Mouse (Mus musculus) gastrocnemius, adult 18-20 months (tissue): Measurements from ENCODE around the gene Olfr1022. TPM values are rescaled to one million over a fixed set of nuclear protein-coding genes. Genes with fewer than 3 reads are reported as not detected.

Experiments
- DNase-seq: peaks from one replicate; pipeline ENCODE4 v3.0.0; 2021; ENCODE audit warnings: low spot score
- long read RNA-seq, 2 experiments: library from polyadenylated mRNA; stranded (forward); transcript quantifications; one replicate each; pipeline ENCODE4 v2.0.0; 2021
- total RNA-seq, 2 experiments: library from RNA; stranded (reverse); gene quantifications; 2 replicates each; pipeline ENCODE4 v1.2.3; 2021

The Olfr1022 gene
- total RNA-seq = not detected
- long read RNA-seq, experiment 1 = 0 reads
- long read RNA-seq, experiment 2 = 0 reads

GRCm38 (mm10) chr2:85868294-85868693, at the start of gene Olfr1022:
TSS of gene Olfr1022 (plus strand) at chr2:85868594.
- DNase-seq = no peak

GRCm38 (mm10) chr2:85845383-85845782, 23.0 kb upstream of the Olfr1022 start, which contains the start of gene Olfr1019:
TSS of gene Olfr1019 (minus strand) at chr2:85845483.
- DNase-seq = no peak

- DNase-seq = no peak
These were observed 21.7 kb upstream of the Olfr1022 start, which contains the start of gene Olfr1020 for GRCm38 (mm10) chr2:85846730-85847129. TSS of gene Olfr1020 (plus strand) at chr2:85847030.

- DNase-seq = no peak
These were observed 16.9 kb downstream of the Olfr1022 start, which contains the start of gene Olfr1023 for GRCm38 (mm10) chr2:85885340-85885739. TSS of gene Olfr1023 (plus strand) at chr2:85885640.

- no peak for DNase-seq
These were observed 36.6 kb downstream of the Olfr1022 start, which contains the start of gene Olfr1024 for GRCm38 (mm10) chr2:85904952-85905351. TSS of gene Olfr1024 (minus strand) at chr2:85905052.

- no peak for DNase-seq
These were observed 44.8 kb downstream of the Olfr1022 start for GRCm38 (mm10) chr2:85913197-85913596.

GRCm38 (mm10) chr2:85914893-85915292, 46.5 kb downstream of the Olfr1022 start, which contains the start of gene Olfr1025-ps1:
TSS of gene Olfr1025-ps1 (plus strand) at chr2:85915193.
- DNase-seq = no peak

Other genes starting within 250 kb of the Olfr1022 start
- not detected for gene Olfr1002, start 217.9 kb upstream of the Olfr1022 start, total RNA-seq
- not detected for gene Olfr154, start 204.1 kb upstream of the Olfr1022 start, total RNA-seq
- not detected for gene Olfr1006, start 189.8 kb upstream of the Olfr1022 start, total RNA-seq
- not detected for gene Olfr1008, start 179.2 kb upstream of the Olfr1022 start, total RNA-seq
- gene Olfr1009, start 153.2 kb upstream of the Olfr1022 start, total RNA-seq = not detected
- gene Olfr1012, start 105.8 kb upstream of the Olfr1022 start, total RNA-seq = not detected
- gene Olfr1013, start 101.5 kb upstream of the Olfr1022 start, total RNA-seq = not detected
- gene Olfr1014, start 95.9 kb upstream of the Olfr1022 start, total RNA-seq = not detected
- not detected for gene Olfr1015, start 86.6 kb upstream of the Olfr1022 start, total RNA-seq
- not detected for gene Olfr1016, start 66.0 kb upstream of the Olfr1022 start, total RNA-seq
- not detected for gene Olfr1018, start 50.1 kb upstream of the Olfr1022 start, total RNA-seq
- gene Olfr1019, start 23.1 kb upstream of the Olfr1022 start, total RNA-seq = not detected
- not detected for gene Olfr1020, start 21.6 kb upstream of the Olfr1022 start, total RNA-seq
- not detected for gene Olfr1023, start 17.0 kb downstream of the Olfr1022 start, total RNA-seq
- not detected for gene Olfr1024, start 36.5 kb downstream of the Olfr1022 start, total RNA-seq
- not detected for gene Olfr1025-ps1, start 46.6 kb downstream of the Olfr1022 start, total RNA-seq
- not detected for gene Olfr1026, start 53.0 kb downstream of the Olfr1022 start, total RNA-seq
- gene Olfr1028, start 81.8 kb downstream of the Olfr1022 start, total RNA-seq = not detected
- gene Olfr1029, start 105.3 kb downstream of the Olfr1022 start, total RNA-seq = not detected
- not detected for gene Olfr1030, start 110.7 kb downstream of the Olfr1022 start, total RNA-seq
- not detected for gene Olfr1031, start 121.7 kb downstream of the Olfr1022 start, total RNA-seq
- not detected for gene Olfr1032, start 136.9 kb downstream of the Olfr1022 start, total RNA-seq
- gene Olfr1033, start 152.0 kb downstream of the Olfr1022 start, total RNA-seq = under 1 TPM in 1 of 2 experiments, not detected in 1; 1.00 TPM
- not detected for gene Olfr1034, start 177.3 kb downstream of the Olfr1022 start, total RNA-seq
- gene Olfr1036, start 205.4 kb downstream of the Olfr1022 start, total RNA-seq = not detected
- gene Olfr1037, start 218.8 kb downstream of the Olfr1022 start, total RNA-seq = not detected